Mouse (Mus musculus) heart, adult 2 months (tissue): ENCODE measurements at regions not wholly inside any gene's neighbourhood (a gene's known extent, or its start where the extent isn't known, plus 50 kb on each side); places are given as distances from the start of the nearest gene placed in this dataset.

Source experiments
- DNase-seq, 2 experiments: peaks; one replicate each; pipeline ENCODE4 v3.0.0; 2021
- H3K27ac ChIP-seq: fragments of 200-600 bp; 2 replicates; pipeline ENCODE4 v1.8.1; 2022
- H3K27me3 ChIP-seq: fragments of 200-500 bp; 2 replicates; pipeline ENCODE4 v1.6.1; 2012; ENCODE audit warnings: mild to moderate bottlenecking, low read length, inconsistent platforms, mixed read lengths; ENCODE audit not compliant: control insufficient read depth, insufficient read depth
- H3K36me3 ChIP-seq: fragments of 200-500 bp; 2 replicates; pipeline ENCODE4 v1.6.1; 2012; ENCODE audit warnings: low read length, inconsistent platforms; ENCODE audit not compliant: control insufficient read depth, insufficient read depth
- H3K4me1 ChIP-seq: fragments of 200-500 bp; 2 replicates; pipeline ENCODE4 v1.6.1; 2011; ENCODE audit warnings: low read length; ENCODE audit not compliant: control insufficient read depth, insufficient read depth
- H3K4me3 ChIP-seq: fragments of 200-600 bp; 2 replicates; pipeline ENCODE4 v1.8.1; 2022
- H3K79me2 ChIP-seq: fragments of 200-500 bp; replicated peaks from 2 replicates; pipeline ENCODE4 v1.6.1; 2012; ENCODE audit warnings: mild to moderate bottlenecking, inconsistent platforms, low read length, moderate library complexity, mixed read lengths; ENCODE audit not compliant: control insufficient read depth, insufficient read depth
- H3K9ac ChIP-seq: fragments of 200-500 bp; 2 replicates; pipeline ENCODE4 v1.6.1; 2012; ENCODE audit warnings: low read depth, mild to moderate bottlenecking, control low read depth, inconsistent platforms, low read length, mixed read lengths
- CTCF ChIP-seq: fragments of 200-600 bp; IDR thresholded peaks from 2 replicates; pipeline ENCODE4 v1.8.1; 2022; ENCODE audit warnings: antibody characterized with exemption, mild to moderate bottlenecking, moderate library complexity
- EP300 ChIP-seq: fragments of 200-500 bp; IDR thresholded peaks from 2 replicates; pipeline ENCODE4 v1.6.1; 2011; ENCODE audit warnings: low read depth, low read length, control low read depth; ENCODE audit not compliant: insufficient read depth
- POLR2A ChIP-seq: fragments of 200-500 bp; IDR thresholded peaks from 2 replicates; pipeline ENCODE4 v1.6.1; 2011; ENCODE audit warnings: mild to moderate bottlenecking, low read depth, low read length, control low read depth; ENCODE audit not compliant: insufficient read depth
- WGBS: fragments of 180-500 bp; shearing (Covaris S2); methylation state at CpG from one replicate; pipeline ENCODE4 v1.1.7; 2018; 5-methylcytosine and 5-hydroxymethylcytosine counted together
- intact Hi-C: fragments of 180-260 bp; cut with DNase I; formaldehyde crosslinking; loops from one replicate; pipeline ENCODE4 v1.15.1; 2025

DNA sequence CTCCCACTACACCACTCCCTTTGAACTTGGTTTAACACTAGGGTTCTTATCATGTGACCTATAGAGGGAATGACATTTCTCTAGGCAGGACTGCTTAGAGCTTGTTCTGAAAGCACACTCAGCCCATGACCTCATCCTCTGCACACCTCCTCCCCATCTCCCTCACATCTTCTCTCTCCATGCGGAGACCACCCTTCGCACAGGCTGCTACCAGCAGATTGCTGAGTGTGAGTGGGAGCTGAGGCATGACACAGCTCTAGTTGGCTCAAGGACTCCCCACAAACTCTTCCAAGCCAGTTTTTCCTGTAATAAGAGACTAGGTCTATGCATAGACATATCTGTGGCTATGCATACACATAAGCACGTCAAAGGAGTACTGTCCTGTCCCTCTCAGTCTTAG, 199.5 kb upstream of the Tas2r119 start:
- no peak for DNase-seq
- Histone ChIP-seq H3K27ac (no peak overlapping the region), H3K4me3 (no peak overlapping the region), H3K9ac (no peak overlapping the region), H3K79me2 (no peaks in the 10 kb centered on the region), H3K4me1 (no peaks in the 10 kb centered on the region), H3K36me3 (no peaks in the 10 kb centered on the region), H3K27me3 (no peaks in the 10 kb centered on the region)
- TF ChIP-seq EP300 (no peak), CTCF (no peak), POLR2A (no peak)
- intact Hi-C loops, result no loop called here
- 80% methylated on average over 3 of the region's 3 CpGs for whole genome bisulfite sequencing

DNA sequence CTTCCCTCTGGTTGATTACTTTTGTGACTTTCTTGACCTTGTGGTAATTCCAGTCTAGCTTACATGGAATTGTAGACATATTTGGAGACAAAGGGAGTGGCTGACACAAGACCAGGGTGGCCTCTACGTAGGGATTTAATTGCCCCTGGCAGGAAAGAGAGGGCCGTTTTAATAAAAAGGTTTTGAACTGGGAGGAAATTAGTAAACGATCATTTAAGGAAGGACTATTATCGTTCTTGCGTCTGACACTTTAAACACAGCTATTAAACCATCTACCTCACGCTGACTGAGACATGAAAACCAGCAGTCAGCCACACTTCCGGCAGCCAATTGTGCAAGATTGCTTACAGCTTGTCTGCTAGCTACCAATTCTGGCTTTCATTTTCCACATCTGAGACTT, 197.1 kb upstream of the Tas2r119 start:
- no peaks in the 10 kb centered on the region for H3K4me1 ChIP-seq
- no peak overlapping the region for H3K27ac ChIP-seq
- H3K79me2 ChIP-seq, result no peaks in the 10 kb centered on the region
- TF ChIP-seq CTCF (no peak), POLR2A (no peak), EP300 (no peak)
- H3K36me3 ChIP-seq, result no peaks in the 10 kb centered on the region
- WGBS, result 80% methylated on average over 7 of the region's 7 CpGs
- no peak overlapping the region for H3K4me3 ChIP-seq
- H3K27me3 ChIP-seq, result no peaks in the 10 kb centered on the region
- intact Hi-C loops, result no loop called here
- no peak for DNase-seq
- H3K9ac ChIP-seq, result no peak overlapping the region

- Histone ChIP-seq H3K79me2 (no peaks in the 10 kb centered on the region), H3K36me3 (no peaks in the 10 kb centered on the region), H3K27me3 (no peaks in the 10 kb centered on the region), H3K4me1 (no peaks in the 10 kb centered on the region), H3K9ac (no peak overlapping the region), H3K27ac (no peak overlapping the region), H3K4me3 (no peak overlapping the region)
- 97% methylated on average over 1 of the region's 1 CpGs for WGBS
- TF ChIP-seq CTCF (no peak), POLR2A (no peak), EP300 (no peak)
- no peak for DNase-seq
- intact Hi-C loops, result no loop called here
These were observed 196.3 kb upstream of the Tas2r119 start for GRCm38 (mm10) chr15:31980791-31981190.

GRCm38 (mm10) chr15:31987291-31987690, 189.8 kb upstream of the Tas2r119 start:
- intact Hi-C loops, result no loop called here
- 39% methylated on average over 3 of the region's 3 CpGs for WGBS
- no peaks in the 10 kb centered on the region for H3K27me3 ChIP-seq

DNA sequence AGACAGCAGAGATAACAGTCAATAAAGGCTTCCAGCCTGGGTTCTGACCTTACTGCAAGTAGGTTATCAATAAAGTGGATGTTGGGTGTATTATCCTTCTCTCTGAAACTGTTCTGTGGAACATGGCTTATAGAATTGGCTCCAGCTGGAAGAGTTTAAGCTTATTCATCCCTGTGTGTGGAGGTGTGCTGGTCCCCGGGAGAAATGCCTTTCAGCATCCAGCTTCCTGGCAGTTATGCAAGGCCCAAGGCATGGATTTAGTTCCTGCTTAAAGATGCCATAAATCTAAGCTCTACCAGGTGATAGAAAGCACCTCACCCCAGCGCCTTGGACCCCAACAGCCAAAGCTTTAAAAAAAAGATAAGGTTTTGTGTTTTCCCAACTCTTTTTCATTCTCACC, 188.0 kb upstream of the Tas2r119 start:
- 84% methylated on average over 2 of the region's 2 CpGs for WGBS
- DNase-seq, result no peak
- no peak for TF ChIP-seq EP300
- no peak for TF ChIP-seq CTCF
- no peak for TF ChIP-seq POLR2A
- no peaks in the 10 kb centered on the region for H3K27me3 ChIP-seq
- H3K4me1 ChIP-seq, result no peaks in the 10 kb centered on the region
- no peak overlapping the region for H3K4me3 ChIP-seq
- H3K36me3 ChIP-seq, result no peaks in the 10 kb centered on the region
- intact Hi-C loops, result no loop called here
- H3K27ac ChIP-seq, result no peak overlapping the region
- no peaks in the 10 kb centered on the region for H3K79me2 ChIP-seq
- H3K9ac ChIP-seq, result no peak overlapping the region

More at GRCm38 (mm10) chr15:31987291-31987690, 189.8 kb upstream of the Tas2r119 start:
- DNase-seq, result no peak
- no peaks in the 10 kb centered on the region for H3K36me3 ChIP-seq
- no peak for TF ChIP-seq CTCF
- no peak for TF ChIP-seq POLR2A
- TF ChIP-seq EP300, result no peak
- H3K4me1 ChIP-seq, result no peaks in the 10 kb centered on the region
- H3K9ac ChIP-seq, result no peak overlapping the region
- H3K4me3 ChIP-seq, result no peak overlapping the region
- H3K27ac ChIP-seq, result no peak overlapping the region
- no peaks in the 10 kb centered on the region for H3K79me2 ChIP-seq

DNA sequence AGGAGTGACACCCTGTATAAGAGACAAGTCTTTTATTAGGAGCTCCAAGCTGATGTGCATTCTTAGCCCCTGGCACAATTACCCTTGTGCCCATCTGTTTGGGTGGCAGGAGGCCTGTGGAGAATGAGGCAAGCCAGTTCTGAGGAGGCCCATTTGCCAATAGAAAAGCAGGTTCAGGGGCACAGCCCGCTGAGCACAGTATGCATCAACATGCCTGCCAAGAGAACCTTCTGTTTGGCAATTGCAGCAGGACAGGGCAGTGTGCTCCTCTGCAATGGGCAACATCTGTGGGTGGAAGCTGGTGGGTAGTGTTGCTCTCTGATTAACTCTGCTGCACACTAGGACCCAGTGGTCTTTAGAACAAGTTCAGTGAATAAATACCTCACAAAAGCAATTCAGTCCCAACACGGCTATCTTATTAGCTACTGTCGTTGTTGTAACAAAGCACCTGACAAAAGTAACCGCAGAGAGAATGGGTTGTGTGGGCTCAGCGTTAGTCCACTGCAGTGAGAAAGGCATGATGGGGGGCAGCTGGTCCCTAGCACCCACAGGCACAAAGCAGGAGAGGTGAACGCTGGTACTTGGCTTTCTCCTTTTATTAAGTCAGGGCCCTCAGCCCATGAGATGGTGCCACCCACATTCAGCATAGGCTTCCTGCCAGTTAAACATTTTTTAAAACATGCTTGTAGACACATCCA, 187.3 kb upstream of the Tas2r119 start:
- H3K9ac ChIP-seq, result no peak overlapping the region
- no peak overlapping the region for H3K27ac ChIP-seq
- no peak for TF ChIP-seq POLR2A
- TF ChIP-seq EP300, result no peak
- no peak for TF ChIP-seq CTCF
- no peaks in the 10 kb centered on the region for H3K4me1 ChIP-seq
- intact Hi-C loops, result no loop called here
- 84% methylated on average over 6 of the region's 6 CpGs for WGBS
- DNase-seq, result peak in 1 of 2 experiments; percentile 8
- H3K79me2 ChIP-seq, result no peaks in the 10 kb centered on the region
- H3K36me3 ChIP-seq, result no peaks in the 10 kb centered on the region
- no peaks in the 10 kb centered on the region for H3K27me3 ChIP-seq
- H3K4me3 ChIP-seq, result no peak overlapping the region
